Mouse (Mus musculus) splenic B cell, adult 2 months (primary cell): ENCODE results near the gene Gtf3c2.
A peak's percentile ranks its signal among the peaks of the same experiment; 100 is the strongest.
"Not testable (repeated sequence)": the region's sequence is repeated elsewhere in the genome, so short reads cannot be mapped to it uniquely, and the experiment has no call there.

Source experiments
- DNase-seq: peaks from one replicate; pipeline ENCODE4 v3.0.0-alpha.2; 2011; ENCODE audit warnings: low read depth, low spot score
- H3K27me3 ChIP-seq: 2 replicates; pipeline ENCODE4 v1.6.1; 2012; ENCODE audit warnings: mild to moderate bottlenecking, low read length, moderate library complexity, mixed read lengths; ENCODE audit not compliant: control insufficient read depth, poor library complexity, insufficient read depth, severe bottlenecking
- H3K36me3 ChIP-seq: 2 replicates; pipeline ENCODE4 v1.6.1; 2012; ENCODE audit warnings: mild to moderate bottlenecking, low read length, moderate library complexity, mixed read lengths; ENCODE audit not compliant: control insufficient read depth, poor library complexity, insufficient read depth, severe bottlenecking

The Gtf3c2 gene

GRCm38 (mm10) chr5:31179766-31180630 lies at the start of gene Gtf3c2, which contains the start of gene Gm29609:
TSS of gene Gtf3c2 (minus strand) at chr5:31180144.
TSS of gene Gm29609 (minus strand) at chr5:31179911.
- Histone ChIP-seq H3K36me3 (no peaks in the 10 kb centered on the region; the same call in 1 of the 2 replicates), H3K27me3 (no peaks in the 10 kb centered on the region)
- peak; percentile 97 for DNase-seq

DNA sequence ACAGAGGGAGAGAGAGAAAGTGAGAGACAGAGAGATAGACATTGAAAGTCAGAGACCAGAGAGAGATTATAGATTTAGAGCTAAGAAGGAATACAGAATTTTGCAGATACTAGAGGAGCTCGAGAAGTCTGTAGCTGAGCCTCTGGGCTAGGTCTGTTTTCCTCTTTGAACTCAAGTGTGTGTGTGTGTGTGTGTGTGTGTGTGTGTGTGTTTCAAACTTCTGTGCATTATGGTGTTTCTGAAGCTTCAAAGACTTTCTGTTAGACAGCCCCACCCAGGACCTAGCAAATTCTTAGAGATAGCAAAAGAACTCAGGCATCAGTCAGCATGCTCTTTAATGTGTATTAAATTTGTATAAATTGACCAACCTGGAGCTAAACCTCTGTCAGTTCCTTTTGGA lies 46.7 kb upstream of the Gtf3c2 start:
- Histone ChIP-seq H3K27me3 (no peaks in the 10 kb centered on the region), H3K36me3 (no peaks in the 10 kb centered on the region)
- DNase-seq: no peak

DNA sequence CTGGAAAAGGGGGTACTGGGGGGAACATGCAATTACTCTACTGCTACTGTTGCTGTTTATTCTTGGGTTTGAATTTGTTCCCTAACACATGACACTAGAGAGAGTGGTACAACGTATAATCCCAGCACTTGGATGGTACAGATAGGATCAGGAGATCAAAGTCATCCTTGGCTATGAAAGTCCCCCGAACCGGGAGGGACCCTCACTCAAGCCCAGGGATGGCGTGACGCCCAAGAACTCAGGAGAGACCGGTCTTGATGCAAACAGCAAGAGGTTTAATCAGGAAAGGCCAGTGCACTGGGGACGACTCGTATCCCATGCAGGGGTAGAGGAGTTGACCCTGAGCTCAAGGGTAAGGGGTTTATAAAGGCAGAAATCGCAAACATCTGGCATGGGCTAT lies 42.8 kb upstream of the Gtf3c2 start:
- Histone ChIP-seq H3K27me3 (no peaks in the 10 kb centered on the region), H3K36me3 (no peaks in the 10 kb centered on the region)
- DNase-seq: no peak

DNA sequence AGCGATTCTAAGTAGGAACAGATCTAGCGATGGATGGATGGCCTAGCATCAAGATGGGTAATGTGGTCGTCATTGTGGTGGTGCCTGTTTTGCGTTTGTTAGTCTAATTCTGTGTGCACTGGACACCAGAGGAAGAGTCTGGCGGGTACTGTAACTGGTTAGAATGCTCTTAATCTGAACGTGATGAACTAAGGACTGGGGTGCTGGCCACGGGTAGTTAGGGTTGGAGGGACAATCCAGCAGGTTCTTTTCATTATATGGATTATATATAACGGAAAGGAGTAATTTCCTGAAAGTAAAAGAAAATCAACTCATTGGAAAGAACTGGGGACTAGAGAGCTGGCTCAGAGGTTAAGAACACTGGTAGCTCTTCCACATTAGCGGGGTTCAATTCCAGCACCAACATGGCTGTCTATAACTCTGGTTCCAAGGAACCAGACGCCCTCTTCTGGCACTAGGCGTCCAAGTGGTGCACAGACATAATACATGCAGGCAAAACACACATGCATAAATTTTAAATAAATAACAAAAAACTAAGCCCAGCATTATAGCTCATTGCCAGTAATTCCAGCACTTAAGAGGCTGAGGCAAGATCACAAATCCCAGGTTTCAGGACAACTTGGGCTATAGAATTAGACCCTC lies 41.5 kb upstream of the Gtf3c2 start:
- H3K27me3 ChIP-seq: no peaks in the 10 kb centered on the region
- peak; percentile 49 for DNase-seq
- H3K36me3 ChIP-seq: no peaks in the 10 kb centered on the region

- Histone ChIP-seq H3K27me3 (no peaks in the 10 kb centered on the region), H3K36me3 (no peaks in the 10 kb centered on the region)
- peak; percentile 97 for DNase-seq
Measured at GRCm38 (mm10) chr5:31220448-31221303, 40.7 kb upstream of the Gtf3c2 start, which contains the start of gene Ppm1g. TSS of gene Ppm1g (minus strand) at chr5:31220687.

DNA sequence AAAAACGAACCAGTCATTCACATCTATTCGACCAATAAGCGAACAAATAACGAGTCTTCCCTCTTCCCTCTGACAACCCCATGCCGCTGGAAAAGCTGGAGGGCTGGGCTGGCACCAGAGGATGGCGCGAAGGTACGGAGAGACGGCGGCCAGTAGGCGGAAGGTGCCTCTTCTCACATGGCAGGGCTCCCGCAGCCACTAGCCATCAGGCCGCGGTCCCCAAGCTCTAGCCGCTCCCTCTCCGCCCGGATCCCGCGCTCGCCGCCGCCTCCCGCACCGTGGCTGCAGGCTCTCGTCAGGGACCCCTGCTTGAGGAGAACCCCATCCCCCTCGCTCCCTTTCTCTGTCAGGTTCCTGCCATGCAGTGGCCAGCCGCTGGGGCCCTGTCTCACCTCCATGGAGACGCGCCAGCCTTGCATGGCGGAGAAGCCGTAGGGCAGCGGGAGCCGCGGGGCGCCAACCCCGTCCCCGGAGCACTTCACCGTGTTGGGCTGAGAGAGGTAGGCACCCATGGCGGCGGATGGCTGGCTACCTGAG lies 40.0 kb upstream of the Gtf3c2 start:
- H3K36me3 ChIP-seq: no peaks in the 10 kb centered on the region
- no peak for DNase-seq
- H3K27me3 ChIP-seq: no peaks in the 10 kb centered on the region

DNA sequence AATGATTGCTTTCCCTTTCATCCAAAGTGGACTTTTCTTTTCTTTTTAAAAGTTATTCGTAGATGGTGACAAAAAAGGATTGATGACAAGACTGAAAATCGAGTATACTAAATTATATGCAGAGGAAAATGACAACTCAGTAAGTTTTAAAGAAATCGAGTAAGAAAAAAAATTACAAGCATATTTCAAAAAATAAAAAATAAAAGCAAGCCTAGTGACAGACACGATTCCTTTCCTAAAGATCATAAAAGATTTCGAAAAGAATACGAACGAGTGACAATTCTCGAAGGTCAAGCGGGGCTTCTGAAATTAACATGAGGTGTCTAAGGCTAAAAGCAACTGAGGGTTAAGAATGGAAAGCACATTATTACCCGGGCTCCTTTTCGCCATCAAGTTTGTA lies 39.5 kb upstream of the Gtf3c2 start:
- Histone ChIP-seq H3K27me3 (no peaks in the 10 kb centered on the region), H3K36me3 (no peaks in the 10 kb centered on the region)
- no peak for DNase-seq

DNA sequence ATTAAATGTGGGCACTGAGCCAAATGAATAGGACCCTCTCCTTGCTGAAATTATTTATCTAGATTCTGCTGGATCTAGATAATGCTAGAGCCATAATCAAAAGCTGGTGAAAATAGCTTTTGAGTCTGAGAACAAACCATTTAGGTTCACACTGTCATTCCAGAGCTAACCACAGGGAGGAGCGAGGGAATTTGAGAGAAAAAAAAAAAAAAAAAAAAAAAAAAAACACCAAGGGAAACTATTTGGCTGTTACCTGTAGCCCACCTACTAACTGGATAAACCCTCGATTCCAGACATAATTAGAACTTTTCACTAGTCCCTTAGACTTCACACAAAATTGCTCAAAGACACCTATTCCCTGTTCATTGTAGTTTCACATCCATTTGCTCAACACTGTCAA lies 39.1 kb upstream of the Gtf3c2 start:
- DNase-seq: peak; percentile 41
- H3K36me3 ChIP-seq: no peaks in the 10 kb centered on the region
- H3K27me3 ChIP-seq: no peaks in the 10 kb centered on the region

- no peaks in the 10 kb centered on the region for H3K27me3 ChIP-seq
- DNase-seq: peak; percentile 62
Measured at GRCm38 (mm10) chr5:31218294-31218693, 38.4 kb upstream of the Gtf3c2 start.

GRCm38 (mm10) chr5:31216554-31216953 lies 36.6 kb upstream of the Gtf3c2 start:
- not testable (repeated sequence) for H3K36me3 ChIP-seq, DNase-seq, H3K27me3 ChIP-seq

More at GRCm38 (mm10) chr5:31218294-31218693, 38.4 kb upstream of the Gtf3c2 start:
- no peaks in the 10 kb centered on the region for H3K36me3 ChIP-seq

- DNase-seq: no peak
Measured at GRCm38 (mm10) chr5:31204421-31204820, 24.5 kb upstream of the Gtf3c2 start.

DNA sequence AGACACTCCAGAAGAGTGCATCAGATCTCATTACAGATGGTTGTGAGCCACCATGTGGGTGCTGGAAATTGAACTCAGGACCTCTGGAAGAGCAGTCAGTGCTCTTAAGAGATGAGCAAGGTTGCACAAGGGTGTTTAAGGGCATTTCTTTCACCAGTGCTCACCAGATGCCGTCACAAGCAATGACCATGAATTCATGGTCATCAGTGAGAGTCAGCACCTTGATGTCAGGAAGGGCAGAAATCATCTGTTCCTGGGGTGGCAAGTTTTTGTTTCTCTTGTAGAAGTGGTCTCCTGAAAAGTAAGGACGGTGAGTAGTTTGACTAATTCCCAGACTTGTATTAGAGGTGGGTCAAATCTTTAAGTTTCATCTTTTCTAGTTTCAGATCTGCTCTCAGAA lies 23.9 kb upstream of the Gtf3c2 start:
- Histone ChIP-seq H3K36me3 (peaks cover 18% of the 10 kb centered on the region), H3K27me3 (no peaks in the 10 kb centered on the region)
- no peak for DNase-seq

More at GRCm38 (mm10) chr5:31204421-31204820, 24.5 kb upstream of the Gtf3c2 start:
- Histone ChIP-seq H3K27me3 (no peaks in the 10 kb centered on the region), H3K36me3 (peaks cover 18% of the 10 kb centered on the region)

GRCm38 (mm10) chr5:31202933-31203332 lies 23.0 kb upstream of the Gtf3c2 start:
- no peaks in the 10 kb centered on the region for H3K27me3 ChIP-seq
- no peak for DNase-seq
- peaks cover 18% of the 10 kb centered on the region for H3K36me3 ChIP-seq
